Mouse (Mus musculus) C2C12 (cell line): ENCODE measurements at regions not wholly inside any gene's neighbourhood (a gene's known extent, or its start where the extent isn't known, plus 50 kb on each side); places are given as distances from the start of the nearest gene placed in this dataset.

ENCODE experiments used
- CTCF ChIP-seq: IDR thresholded peaks from one replicate; pipeline ENCODE4 v1.5.1; 2011; ENCODE audit not compliant: control insufficient read depth, insufficient read depth, insufficient read length
- MAX ChIP-seq: IDR thresholded peaks from one replicate; pipeline ENCODE4 v1.6.1; 2011; ENCODE audit warnings: mild to moderate bottlenecking, control low read depth
- MYOD1 ChIP-seq: IDR thresholded peaks from one replicate; pipeline ENCODE4 v1.6.1; 2011; ENCODE audit warnings: low read depth; ENCODE audit not compliant: control insufficient read depth, insufficient read length

GRCm38 (mm10) chr12:109968303-109968702 lies 310.6 kb upstream of the Dio3 start:
- no peak for TF ChIP-seq CTCF
- TF ChIP-seq MAX, result no peak
- no peak for TF ChIP-seq MYOD1
